Mouse (Mus musculus): ENCODE results near the gene Cbarp.
A peak's percentile ranks its signal among the peaks of the same experiment; 100 is the strongest.

Cbarp gene

GRCm38 (mm10) chr10:80156752-80157053 lies 16.1 kb upstream of the Cbarp start:
- no peak for DNase-seq (ENCODE audit: low read depth)

GRCm38 (mm10) chr10:80156002-80156751 lies 15.5 kb upstream of the Cbarp start:
- DNase-seq (ENCODE audit: low read depth) = no peak

GRCm38 (mm10) chr10:80155277-80155676 lies 14.6 kb upstream of the Cbarp start:
- DNase-seq (ENCODE audit: low read depth) = no peak

DNA sequence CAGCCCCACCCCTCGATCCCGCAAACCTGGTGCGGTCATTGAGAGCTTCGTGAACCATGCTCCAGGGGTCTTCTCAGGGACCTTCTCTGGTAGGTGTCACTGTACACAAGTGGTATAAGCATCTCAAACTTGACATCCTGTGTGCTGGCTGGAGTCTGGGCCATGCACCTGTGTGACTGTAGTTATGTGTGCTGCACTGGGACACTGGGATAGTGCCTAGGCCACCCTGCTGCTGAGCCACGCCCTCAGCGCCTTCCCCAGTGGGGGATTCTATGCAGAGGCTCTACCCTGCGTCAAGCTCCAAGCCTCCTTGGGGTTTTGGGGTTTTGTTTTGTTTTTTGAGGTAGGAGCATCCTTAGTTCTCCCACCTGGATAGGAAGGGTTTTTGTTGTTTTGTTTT lies 13.7 kb upstream of the Cbarp start:
- DNase-seq (ENCODE audit: low read depth) = no peak

DNA sequence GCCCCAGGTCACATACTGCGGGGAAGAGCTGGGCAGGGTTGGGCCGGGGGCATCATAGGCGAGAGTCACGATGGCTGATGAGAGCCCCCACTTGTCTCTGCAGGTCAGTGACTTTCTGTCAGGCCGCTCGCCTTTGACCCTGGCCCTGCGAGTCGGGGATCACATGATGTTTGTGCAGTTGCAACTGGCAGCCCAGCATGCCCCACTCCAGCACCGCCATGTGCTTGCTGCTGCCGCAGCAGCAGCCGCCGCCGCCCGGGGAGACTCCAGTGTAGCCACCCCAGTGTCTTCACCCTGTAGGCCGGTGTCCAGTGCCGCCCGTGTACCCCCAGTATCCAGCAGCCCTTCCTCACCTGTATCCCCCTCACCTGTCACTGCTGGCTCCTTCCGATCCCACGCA lies 13.1 kb upstream of the Cbarp start:
- DNase-seq (ENCODE audit: low read depth) = no peak

DNA sequence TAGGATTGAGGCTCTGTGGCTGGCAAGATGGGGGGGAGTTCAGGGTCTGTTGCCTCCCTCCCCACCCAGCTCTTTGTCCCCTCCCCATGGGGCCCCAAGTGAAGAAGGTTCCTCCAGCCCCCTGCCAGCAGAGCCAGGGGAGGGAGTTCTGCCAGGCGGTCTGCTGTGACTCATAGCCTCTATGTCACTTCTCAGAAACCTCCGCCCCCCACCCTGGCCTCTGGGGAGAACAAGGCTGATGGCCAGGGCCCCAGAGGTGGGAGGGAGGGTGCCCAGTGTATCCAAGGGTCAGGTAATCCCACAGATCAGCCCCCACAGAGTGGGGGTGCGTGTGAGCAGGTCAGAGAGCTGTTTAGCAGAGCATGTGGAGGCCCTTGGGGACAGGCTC lies 12.2 kb upstream of the Cbarp start:
- no peak for DNase-seq (ENCODE audit: low read depth)

GRCm38 (mm10) chr10:80152071-80152872 lies 11.6 kb upstream of the Cbarp start:
- DNase-seq (ENCODE audit: low read depth) = no peak

DNA sequence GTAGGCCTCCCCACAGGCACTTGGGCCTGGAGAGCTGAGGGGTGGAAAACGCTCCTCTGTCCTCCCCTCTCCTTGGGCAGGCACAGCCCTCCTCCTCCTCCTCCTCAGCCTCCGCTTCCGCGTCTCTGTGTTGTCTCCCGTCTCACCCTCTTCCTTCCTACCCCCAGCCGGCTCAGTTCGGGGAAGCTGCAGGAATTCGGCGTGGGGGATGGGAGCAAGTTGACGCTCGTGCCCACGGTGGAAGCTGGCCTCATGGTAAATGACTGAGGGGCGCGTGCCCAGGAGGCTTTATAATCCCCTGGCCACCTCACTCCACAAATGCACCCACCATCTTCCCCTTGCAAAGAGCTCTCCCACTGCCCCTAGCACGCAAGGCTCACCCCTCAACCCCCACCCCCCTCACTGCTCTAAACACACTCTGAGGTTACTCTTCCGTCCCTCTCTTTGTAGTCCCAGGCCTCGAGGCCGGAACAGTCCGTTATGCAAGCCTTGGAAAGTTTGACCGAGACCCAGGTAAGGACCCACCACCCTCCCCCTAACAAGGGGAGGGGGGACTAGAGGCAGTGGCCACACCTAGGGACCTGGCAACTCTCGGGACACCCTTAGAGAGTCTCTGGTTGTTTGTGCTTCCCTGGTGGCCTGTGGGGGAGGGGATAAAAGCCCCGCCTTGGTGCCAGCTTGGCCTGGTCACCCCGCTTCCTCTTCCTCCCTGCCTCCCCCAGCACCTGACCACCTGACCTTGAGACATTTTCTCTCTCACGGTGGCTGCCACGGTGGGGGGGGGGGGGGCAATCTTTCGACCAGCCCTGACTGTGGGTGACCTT lies 10.8 kb upstream of the Cbarp start:
- DNase-seq (ENCODE audit: low read depth) = no peak

DNA sequence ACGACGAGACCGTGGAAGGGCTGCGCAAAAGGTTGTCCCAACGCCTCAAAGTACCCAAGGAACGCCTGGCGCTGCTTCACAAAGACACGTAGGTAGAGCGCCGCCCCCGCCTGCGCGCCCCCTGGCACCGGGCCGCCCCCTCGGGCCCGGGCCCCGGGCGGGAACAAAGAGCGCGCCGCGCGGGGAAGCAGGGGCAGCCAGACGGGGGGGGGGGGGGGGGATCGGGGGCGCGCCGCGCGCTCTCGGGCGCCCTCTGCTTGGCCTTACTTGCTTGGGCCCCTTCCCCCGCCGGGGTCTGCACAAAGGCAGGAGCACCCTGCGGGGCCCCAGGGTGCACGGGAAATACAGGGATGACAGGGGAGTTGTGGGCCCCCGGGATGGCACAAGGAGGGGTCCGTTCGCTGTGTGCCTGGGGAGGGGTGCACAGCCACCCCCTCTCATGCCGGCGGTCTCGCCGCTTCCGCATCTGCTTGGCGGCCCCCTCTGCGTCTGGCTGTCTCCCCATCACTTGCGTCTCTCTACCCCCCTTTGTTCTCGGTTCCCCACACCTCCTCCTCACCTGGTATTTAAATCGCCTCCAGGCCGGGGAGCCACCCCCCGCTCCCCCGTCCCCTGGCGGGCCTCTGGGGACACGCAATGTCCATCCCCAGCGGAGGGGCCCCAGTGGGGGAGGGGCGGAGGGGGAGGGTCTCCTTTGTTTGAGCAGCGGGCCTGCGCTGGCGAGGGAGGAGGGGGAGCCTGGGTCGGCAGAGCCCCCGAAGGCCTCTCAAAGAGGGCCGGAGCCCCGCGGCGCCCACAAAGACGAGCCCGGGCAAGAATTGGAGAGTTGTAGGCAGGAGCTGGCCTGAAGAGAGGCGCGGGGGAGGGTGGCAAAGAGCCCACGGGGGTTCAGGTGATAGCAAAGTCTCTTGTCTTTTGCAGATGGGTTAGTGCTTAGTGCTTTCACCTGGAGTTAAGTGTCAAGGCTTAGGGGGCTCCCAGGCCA lies 9.9 kb upstream of the Cbarp start:
- DNase-seq (ENCODE audit: low read depth) = no peak

GRCm38 (mm10) chr10:80149291-80150225 lies 8.9 kb upstream of the Cbarp start:
- peak; percentile 96 for DNase-seq (ENCODE audit: low read depth)

GRCm38 (mm10) chr10:80148610-80149290 lies 8.1 kb upstream of the Cbarp start:
- DNase-seq (ENCODE audit: low read depth) = peak; percentile 85

DNA sequence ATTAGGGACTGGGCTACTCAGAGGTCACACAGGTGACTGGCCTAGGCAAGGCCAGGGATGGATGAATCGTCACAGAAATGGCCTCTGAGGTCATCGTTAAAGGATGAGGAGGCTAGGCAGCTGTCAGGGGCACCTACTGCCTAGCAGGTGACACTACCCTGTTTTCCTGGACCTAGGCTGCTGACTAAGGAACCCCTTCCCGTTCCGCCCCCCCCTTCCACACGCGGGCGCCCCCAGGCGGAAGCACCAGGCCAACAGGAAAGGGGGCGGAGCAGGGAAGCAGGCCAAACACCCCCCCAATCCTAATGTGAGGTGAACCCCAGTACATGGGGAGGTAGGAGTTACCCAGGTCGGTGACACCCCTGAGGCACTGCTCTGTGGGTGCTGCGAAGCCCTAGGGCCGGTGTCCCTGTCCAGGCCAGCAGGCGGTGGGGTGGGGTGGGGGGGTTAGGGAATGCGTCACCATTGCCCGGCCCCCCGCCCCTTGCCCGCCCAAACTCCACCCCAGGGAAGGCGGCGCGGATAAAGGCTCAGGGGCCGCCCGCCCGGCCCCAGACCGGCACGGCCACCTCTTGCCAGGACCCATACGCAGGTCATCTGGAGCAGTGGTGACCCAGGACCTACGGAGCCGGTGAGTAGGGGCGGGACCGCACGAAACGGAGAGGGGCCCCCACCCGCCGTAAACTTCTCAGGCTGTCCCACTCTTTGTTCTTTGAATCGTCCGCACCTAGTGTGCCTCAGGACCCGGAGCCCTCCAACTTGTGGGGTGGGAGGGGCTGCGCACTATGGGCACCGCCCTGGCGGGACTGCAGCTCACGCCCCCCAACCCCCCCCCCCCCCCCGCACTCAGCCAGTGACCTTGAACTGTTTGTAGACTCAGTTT lies 7.3 kb upstream of the Cbarp start, which contains the start of gene Midn:
TSS of gene Midn (plus strand) at position 554 of the 883 bp plus-strand sequence.
- DNase-seq (ENCODE audit: low read depth) = no peak

DNA sequence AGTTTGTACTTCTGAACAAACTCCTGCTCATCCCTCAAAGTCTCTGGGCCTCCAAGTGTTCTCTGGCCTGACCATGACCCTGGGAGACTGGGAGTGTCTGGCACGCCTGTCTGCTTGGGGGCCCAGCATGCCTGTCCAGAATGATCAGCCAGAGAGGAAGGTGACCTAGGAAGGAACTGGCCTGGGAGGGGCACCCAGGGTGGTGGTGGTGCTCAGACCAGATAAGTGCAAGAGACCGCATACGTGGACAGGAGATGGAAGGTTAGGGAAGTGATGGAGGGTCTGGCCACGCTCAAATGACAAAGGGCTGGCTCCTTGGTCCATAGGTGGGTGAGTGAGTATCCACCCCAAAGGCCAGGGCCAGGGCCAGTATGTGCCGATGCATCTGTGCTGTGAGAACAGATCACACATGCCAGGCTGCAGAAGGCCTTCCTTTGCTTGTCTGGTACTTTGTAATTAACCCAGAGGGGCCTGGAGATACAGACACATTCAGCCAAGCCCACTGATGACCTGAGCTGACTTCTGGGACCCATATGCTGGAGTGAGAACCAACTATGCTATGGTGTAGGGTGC lies 6.6 kb upstream of the Cbarp start:
- no peak for DNase-seq (ENCODE audit: low read depth)

GRCm38 (mm10) chr10:80146568-80147011 lies 6.0 kb upstream of the Cbarp start:
- no peak for DNase-seq (ENCODE audit: low read depth)

GRCm38 (mm10) chr10:80145896-80146295 lies 5.3 kb upstream of the Cbarp start:
- DNase-seq (ENCODE audit: low read depth) = no peak

DNA sequence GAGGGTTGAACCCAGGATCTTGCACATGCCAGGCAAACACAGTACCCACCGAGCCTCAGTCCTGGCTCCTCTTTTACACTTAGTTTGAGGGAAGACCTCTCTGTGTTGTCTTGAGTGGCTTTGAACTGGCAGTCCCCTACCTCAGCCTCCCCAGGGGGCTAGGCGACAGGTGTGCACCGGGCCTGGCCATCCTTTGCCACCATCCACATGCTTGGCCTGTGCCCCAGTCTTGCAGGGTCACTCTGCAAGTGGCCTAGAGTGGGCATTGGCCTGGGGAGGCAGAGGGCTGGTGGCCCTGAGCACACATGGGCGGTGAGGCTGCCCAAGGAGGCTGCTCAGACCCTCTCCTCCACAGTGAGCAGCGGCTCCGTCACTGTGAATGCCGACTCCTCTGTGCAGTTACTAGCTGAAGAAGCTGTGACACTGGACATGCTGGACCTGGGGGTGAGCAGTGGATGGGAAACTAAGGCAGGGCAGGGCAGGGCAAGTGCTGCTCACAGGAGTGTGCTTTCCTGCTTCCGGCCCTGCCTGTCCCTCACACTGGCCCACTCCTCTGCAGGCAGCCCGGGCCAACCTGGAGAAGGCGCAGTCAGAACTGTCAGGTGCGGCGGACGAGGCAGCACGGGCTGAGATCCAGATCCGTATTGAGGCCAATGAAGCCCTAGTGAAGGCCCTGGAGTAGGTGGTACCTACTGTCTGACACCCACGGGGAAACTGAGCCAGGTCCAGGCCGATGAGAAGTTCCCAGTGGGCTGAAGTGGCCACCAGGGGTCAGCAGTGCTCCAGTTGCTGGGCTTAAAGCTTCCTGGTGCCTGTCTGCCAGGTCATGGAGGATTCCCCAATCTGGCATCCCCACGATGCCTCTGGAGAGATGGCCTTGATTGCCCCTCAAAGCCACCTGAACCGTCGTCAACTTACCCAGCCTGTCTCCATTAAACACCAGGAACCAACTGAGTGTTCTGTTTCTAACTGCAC lies 4.5 kb upstream of the Cbarp start:
- DNase-seq (ENCODE audit: low read depth) = no peak

- no peak for DNase-seq (ENCODE audit: low read depth)
These were observed 3.5 kb upstream of the Cbarp start for GRCm38 (mm10) chr10:80144159-80144558.
